Mouse (Mus musculus): ENCODE results near the gene Srrd.

The Srrd gene

DNA sequence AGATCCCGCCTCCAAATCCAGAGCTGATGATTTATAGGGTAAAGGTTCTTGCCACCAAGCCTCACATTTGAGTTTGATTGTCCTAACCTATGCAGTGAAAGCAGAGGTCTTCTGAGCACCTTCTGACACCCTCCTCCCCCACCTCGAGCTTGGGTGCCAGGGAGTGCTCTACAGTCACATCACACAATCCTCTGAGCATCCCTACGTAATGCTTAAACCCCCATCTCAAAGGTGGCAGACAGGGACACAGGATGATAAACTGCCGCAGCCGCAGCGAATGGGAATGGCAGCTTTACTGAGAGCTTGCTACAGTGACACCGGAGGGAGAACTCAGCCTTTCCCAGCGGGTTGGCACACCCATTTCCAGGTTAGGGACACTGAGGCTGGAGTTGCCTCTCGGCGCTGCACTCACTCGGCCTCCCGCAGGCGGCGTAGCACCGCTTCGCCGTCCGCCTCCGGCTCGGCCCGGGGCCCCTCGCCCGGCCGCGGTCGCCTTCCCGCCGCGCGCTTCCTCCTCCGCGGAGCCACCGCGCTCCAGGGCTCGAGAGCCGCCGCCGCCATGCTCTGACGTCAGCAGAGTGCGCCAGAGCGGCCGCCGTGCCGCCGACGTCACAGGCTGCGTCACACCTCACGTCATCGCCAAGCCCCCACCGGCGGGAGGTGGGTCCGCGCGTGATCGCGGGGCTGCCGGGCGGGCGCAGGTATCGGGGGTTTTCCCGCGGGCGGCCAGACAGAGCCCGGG lies at the start of gene Srrd, which contains the start of gene Hps4:
Gene Srrd (minus strand): TSS at position 578 of the 742 bp plus-strand sequence.
Gene Hps4 (plus strand): TSS at position 621 of the 742 bp plus-strand sequence.
- DNase-seq (ENCODE audit: low spot score) = peak; percentile 77

DNA sequence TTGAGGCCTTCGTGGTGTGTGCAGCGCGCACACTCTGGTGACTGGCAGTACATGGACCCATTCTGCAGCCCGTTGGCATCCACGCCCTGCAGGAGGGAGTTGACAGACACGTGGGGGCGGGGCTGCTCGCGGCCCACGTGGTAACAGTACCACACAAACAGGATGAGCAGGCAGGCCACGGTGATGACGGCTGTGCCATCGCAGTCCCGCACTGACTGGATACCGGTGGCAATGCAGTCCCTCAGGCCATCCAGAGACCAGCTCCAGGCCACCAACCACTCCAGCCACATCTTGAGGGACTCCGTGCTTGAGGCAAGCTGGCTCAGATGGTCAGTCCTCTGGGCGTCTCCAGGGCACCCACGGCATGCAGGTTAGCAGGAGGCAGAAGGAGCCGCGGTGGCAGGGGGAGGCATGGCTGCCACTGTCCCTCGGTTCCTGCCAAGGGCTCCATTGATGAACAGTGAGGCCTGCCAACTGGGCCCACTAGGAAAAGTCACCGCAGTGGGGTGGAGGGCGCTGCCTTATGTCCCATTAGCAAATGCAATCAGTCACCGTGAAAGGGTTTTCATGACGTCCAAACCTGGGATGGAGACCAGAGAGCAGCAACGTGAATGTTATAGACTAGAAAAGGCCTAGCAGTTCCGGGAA lies 49.0 kb upstream of the Srrd start:
- DNase-seq (ENCODE audit: low spot score) = no peak

DNA sequence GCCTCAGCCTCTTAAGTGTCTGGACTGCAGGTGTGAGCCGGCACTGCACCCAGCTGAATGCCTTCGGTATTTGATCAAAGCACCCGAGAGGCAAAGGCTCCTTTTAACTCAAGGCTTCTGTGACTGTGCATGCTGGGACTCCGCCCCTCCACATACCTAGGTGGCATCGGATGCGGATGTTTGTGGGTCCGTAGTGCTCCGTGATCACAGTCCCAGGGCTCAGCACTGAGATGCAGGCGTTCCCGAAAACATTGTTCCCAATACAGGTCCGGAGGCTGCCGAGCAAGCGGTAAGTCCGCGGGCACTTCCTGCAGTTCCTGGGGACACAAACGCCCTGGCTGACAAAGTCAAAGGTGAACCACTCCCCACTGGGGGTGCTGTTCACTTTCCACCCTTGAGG lies 48.2 kb upstream of the Srrd start:
- DNase-seq (ENCODE audit: low spot score) = no peak

DNA sequence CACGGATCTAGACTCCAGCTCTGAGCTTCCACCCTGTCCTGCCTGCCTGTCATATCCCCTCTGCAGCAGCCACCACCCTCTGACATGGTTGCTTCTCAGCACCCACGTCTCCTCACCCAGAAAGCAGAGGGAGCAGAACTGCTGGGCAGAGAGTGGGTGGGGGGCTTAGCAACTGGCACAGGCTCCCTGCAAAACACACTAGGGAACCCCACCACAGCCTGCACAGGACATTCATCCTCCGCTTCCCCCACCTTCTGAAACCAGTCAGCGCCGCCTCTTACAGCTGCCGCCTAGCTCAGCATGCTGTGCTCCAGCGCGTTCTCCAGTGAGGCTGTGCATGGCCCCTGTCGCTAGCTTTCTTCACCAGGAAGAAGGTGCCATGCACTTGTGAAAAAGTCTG lies 46.5 kb upstream of the Srrd start:
- no peak for DNase-seq (ENCODE audit: low spot score)

DNA sequence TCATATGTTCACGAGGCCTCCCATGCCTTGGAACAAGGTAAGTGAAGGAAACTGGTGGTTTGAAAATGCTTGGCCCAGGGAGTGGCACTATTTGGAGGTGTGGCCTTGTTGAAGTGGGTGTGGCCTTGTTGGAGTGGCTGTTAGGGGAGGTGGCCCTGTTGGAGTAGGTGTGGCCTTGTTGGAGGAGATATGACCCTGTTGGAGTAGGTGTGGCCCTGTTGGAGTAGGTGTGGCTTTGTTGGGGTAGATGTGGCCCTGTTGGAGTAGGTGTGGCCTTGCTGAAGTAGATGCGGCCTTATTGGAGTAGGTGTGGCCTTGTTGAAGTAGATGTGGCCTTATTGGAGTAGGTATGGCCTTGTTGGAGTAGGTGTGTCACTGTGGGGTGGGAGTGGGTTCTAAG lies 43.1 kb upstream of the Srrd start:
- no peak for DNase-seq (ENCODE audit: low spot score)

DNA sequence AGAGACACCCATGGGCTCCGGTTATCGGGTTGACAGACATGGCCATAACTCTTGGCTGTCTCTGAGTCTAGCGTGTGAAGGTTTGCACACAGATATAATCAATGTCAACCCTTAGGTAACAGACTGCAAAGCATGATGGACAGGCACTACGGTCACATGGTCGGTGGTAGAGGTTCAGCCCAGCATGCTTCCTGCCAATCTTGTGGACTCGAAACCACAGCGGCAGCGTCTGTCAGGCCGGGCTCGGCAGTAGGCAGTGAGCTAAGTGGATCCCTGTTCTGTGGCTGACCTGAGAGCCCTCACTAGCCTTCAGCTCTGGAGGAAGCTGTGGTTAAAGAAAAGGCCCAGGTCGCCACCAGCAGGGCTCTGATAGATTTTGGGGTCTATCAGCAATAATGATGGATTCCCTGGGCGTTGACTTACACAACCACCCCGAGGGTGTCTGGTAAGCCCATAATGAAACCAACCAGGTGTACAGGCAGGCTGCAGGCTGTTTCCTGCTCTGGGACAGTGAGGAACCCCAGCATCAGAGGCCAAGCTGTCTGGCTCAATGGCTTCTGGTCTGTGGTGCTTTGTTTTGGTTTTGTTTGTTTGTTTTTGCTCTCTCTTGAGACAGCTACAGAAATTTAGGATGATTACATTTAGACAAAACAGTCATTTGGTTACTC lies 42.1 kb upstream of the Srrd start:
- no peak for DNase-seq (ENCODE audit: low spot score)

DNA sequence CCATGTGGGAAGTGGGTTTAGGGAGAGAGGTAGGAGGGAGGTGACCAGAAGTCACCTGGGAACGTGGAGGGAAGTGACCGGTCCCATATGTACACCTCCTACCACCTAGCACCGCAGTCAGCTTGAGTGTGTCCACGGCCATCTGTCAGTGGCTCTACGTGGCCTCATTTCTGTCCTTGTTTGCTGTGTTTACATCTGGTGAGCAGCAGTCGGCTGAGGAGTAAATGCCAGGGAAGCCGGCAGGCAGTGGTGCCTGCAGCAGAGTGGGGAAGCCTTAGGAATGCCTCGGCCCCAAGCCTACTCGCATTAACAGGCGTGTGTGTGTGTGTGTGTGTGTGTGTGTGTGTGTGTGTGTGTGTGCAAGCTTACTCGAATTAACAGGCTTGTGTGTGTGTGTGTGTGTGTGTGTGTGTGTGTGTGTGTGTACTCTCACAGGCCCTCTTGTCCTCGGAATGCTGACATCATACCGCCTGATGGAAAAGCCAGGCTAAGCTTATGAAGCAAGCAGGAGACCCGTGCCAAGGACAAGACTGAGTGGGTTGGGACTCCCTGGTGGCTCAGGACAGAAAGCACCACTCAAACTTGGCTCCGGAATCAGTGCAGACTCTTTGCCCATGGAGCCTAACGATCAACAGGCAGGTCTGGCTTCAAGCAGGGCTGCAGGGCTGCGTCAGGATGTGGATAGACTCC lies 39.9 kb upstream of the Srrd start:
- DNase-seq (ENCODE audit: low spot score) = peak; percentile 78

DNA sequence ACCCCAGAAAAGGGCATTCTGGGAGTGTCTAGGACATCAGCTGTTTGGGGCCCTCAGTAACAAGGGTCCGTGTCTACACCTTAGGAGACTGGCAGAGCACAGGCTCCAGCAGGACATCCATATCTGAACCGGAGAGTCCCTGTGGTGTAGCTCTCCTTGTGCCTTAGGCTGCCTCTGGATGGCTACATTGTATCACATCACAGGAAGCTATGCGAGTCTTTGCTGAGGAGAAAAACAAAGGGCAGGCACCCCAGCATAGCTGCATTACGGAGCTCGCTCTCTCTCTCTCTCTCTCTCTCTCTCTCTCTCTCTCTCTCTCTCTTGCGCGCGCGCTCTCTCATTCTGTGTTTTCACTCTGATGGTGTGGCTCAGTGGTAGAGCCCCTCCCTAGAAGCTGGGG lies 39.2 kb upstream of the Srrd start:
- no peak for DNase-seq (ENCODE audit: low spot score)

DNA sequence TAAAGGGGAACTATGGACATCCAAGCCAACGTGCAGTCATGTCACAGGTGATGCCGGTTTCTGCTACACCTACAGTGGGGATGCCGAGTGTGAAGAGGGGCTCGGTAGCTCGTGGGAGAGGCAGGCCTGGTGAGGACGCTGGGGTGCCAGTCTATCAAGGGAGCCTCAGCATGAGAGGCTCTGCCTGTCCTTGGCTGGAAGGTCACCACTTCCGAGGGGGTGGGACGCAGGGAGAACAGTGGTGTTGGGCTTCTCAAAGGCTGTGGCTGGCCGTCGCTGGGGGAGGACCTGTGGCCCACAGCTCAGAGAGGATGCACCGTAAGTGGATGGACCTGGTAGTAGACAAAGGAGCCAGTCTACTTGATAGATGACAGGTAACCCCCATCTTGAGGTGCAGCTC lies 38.3 kb upstream of the Srrd start:
- no peak for DNase-seq (ENCODE audit: low spot score)

DNA sequence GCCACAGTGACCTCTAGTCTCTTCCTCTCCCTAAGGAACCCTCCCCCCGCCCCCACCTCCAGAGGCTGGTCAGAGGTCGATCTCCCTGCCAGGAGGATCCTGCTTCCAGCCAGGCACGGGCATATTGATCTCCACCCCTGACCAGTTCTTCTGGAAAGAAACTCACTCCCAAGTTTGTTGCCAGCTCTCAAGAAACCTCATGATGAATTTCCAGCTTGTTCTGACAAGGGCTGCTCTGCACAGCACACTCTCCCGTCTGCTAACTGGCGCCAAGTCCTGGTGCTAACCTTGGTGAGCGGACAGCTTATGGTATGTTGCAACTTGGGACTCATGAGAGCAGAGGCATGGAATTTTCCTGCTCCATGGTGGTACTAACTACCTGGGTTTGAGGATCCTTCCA lies 35.9 kb upstream of the Srrd start:
- peak; percentile 97 for DNase-seq (ENCODE audit: low spot score)

DNA sequence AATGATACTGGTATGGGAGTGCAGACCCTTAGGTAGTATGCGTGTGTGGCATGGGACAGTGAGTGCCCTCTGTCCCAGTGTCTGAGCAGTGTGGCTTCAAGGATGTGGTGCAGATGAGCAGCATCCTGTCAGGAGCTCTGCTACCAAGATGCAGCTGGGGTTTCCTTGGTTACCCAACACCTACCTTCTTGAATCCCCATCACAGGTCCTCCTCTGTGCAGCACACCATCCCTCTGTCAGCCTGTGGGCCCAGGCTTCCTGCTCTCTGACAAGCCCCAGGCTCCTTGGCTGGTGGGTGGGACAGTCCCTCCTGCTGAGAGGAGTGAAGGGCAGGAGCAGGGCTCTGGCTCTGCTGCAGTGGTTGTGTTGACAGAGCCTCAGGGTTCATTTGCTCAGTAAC lies 34.5 kb upstream of the Srrd start:
- DNase-seq (ENCODE audit: low spot score) = no peak

DNA sequence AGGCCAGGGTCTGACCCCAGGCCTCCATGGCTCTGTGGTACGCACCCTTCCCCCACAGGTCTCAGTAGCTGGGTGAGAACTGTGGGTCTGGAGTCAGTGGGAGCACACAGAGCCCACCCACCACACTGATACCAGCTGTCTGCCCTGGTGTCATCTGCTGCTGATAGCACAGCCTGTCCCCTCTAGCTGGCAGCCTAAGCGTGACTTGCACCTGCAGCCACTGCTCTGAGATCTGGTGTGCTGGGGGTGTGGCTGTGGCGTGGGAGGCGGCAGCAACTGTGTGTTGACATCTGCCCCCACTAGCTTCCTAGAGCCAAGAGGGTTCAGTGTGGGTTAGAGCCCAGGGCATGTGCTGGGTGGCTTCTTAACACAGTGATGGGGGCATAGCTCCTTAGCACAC lies 33.3 kb upstream of the Srrd start:
- no peak for DNase-seq (ENCODE audit: low spot score)

DNA sequence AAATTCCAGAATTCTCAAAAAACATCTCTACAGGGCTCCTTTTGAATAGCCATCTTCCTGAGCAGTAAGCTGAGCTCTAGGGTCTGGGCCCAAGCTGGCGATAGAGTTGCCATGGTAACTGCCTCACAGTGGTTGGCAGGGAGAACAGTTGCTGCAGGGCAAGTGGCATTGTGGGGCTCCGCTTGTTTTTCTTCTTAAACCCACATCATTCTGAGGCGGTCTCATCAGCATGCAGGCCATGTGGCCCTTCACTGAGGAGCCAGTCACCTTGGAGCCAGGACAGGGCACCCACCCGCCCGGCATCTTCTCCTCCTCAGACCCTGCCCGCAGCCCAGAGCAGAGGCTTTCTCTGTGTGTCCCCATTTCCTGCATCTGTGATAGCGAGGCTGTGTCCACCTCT lies 29.1 kb upstream of the Srrd start:
- no peak for DNase-seq (ENCODE audit: low spot score)

DNA sequence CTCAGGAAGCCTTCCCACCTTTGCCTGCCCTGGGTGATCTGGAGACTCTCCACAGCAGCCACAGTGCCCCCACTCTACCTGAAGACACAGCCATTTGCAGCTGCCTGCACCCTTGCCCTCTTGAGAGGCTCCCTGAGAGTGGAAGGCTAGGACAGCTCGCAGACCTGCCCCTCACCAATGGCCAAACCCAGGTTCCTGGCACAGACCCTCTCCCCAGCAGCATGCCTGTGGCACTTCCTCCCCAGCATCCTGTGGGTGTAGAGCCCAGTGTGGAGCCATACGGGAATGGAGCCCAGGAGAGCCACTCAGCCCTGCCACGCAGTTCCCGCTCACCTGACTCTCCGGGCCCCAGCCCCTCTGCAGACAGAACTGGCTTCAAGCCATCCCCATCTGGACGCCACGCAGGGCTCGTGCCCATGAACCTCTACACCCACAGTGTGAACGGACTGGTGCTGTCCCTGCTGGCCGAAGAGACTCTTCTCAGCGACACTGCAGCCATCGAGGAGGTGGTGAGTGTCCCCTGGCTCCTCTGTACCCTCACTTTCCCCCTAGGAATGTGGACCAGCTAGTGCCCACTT lies 27.5 kb upstream of the Srrd start:
- DNase-seq (ENCODE audit: low spot score) = no peak

DNA sequence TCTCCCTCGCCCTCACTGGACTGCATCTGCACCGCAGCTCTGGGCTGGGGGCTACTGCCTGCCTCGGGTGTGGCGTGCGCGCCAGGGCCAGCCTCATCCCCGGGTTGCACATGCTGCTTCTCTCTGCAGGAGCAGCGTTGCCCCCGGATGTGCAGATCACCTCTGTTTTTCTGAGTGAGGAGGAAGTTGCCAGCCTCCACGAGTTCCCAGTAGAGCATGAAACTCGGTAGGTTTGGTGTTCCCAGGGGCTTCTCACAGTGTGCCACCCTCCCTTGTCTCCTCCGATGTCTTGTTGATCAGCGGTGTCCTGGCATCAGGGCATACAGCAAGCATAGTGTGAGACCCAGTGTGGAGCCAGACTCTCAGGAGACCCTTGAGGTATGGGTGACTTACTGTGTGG lies 26.5 kb upstream of the Srrd start:
- no peak for DNase-seq (ENCODE audit: low spot score)

DNA sequence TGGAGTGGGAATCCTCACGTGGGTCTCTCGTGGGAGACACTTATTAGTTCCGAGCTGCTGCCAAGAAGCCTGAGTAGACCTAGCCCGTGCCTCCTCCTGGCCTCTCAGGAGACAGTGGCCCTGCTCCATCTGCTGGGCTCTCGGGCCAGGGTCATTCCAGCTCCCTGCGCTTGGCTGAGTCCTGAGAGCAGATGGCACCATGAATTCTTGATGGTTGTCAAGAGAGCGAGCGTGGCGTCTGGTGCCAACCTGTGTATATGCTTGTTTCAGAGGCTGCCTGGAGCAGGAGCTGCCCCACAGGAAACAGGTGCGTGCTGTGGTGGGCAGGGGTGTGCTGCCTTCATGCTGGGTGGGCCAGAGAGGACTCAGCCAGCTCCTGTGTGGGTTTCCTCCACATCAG lies 25.8 kb upstream of the Srrd start:
- DNase-seq (ENCODE audit: low spot score) = no peak

DNA sequence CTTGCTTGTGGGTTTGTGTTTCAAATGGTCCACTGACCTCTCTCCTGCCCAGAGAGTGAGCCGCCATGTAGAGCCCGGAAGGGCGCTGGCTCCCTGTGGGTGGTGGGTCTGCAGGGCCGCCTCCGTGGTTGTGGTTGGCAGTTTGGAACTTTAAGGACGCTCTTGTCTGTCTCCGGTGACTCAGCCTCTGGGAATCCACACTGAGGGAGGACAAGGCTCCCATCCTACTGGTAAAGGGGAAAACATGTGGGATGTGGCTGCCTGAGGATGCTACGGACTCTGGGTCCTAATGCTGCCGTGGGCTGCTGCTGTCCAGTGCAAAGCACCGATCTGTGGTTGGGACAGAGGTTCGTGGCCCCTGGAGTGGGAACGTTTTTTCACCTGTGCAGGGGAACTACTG lies 25.1 kb upstream of the Srrd start:
- no peak for DNase-seq (ENCODE audit: low spot score)

DNA sequence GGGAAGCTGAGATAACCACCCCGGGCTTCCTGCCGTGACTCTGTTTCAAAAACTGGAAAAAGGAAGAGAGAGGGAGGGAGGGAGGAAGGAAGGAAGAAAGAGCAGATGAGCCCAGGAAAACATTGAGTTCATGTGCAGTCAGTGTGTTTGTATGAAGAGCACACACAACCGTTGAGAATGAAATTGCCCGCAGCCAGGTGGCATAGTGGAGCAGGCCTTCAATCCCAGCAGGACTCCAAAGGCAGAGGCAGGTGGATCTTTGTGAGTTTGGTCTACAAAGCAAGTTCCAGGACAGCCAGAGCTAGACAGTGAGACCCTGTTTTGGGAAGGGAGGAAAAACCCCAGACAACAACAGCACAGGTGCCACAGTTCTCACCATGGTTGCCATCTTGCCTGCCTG lies 24.5 kb upstream of the Srrd start:
- no peak for DNase-seq (ENCODE audit: low spot score)

DNA sequence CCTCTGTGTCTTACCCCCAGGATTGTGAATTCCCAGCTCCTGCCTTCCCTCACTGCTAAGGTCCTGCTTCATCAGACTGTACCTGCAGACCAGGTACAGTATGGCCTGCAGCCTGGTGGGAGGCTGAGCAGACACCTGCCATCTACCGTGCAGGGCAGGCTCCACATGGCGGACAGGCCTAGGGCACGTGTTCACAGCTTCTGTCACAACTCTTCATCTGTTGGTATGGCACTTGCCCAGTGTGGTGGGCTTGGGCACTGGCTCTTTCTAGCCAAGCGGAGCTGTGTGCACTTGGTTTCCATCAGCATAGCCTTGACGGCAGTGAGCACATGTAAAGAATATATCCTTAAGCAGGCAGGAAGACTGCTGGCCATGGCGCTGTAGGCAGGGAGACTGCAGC lies 24.0 kb upstream of the Srrd start:
- DNase-seq (ENCODE audit: low spot score) = no peak

DNA sequence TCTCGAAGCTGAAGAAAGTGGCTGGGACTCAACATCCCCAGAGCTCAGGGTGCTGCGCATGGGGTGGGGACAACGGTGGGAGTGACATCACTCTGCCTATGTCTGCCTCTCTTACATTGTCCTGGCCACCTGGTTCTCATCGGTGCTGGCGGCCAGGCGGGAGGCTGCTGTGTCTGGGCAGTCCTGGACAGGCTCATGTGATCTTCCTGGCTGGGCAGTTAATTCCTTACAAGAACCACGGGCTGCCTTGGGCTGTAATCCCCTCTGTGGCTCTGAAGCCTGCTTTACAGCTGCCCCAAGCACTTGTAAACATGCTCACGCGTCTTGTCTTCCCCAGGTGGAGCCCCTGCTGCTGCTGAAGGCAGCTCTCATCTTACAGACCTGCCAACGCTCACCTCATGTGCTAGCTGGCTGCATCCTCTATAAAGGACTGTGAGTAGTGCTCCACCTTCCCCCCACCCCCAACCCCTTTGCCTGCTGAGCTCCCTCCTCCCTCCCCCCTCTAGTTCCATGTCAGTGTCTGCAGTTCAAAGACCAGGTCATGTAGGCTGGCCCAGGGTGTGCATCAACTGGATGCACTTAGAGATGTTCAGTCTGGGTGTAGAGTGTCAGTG lies 21.5 kb upstream of the Srrd start:
- DNase-seq (ENCODE audit: low spot score) = no peak

DNA sequence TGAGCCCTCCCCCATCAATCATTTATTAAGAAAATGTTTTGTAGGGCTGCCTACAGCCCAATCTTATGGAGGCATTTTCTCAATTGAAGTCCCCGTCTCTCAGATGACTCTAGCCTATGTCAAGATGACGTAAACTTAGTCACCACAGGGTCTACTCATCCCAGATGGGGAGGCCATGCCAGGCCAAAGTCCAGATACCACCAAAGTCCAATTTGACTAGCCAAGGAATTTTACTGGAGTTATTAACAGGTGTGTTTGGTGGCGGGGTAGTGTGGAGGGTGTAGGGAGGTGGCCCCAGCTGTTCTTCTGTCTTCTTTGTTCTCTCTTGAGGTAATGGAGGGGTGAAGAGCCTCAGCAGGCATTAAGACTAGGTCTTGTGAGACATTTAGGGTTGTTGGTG lies 17.2 kb upstream of the Srrd start:
- no peak for DNase-seq (ENCODE audit: low spot score)

DNA sequence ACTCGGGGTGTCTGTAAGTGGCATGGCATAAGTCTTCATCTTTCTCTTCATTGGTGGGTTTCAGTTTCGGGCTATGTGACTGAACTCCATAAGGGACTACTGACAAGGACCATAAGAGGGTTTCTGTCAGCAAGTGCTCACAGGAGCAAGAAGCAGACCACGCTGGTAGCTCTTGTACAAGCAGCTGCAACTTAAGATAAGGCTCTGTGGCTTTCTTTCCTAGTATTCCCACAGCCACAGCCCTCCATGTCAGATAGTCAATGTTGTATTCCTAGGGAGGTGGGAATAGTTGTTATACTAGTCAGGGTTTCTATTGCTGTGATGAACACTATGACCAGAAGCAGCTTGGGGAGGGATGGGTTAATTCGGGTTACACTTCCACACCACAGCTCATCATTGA lies 16.7 kb upstream of the Srrd start:
- DNase-seq (ENCODE audit: low spot score) = no peak
